Mouse (Mus musculus): Measurements from ENCODE around the gene Astn2. TPM values are rescaled to one million over a fixed set of nuclear protein-coding genes. Genes with fewer than 3 reads are reported as not detected.

Astn2 gene
- 0.22 and 0.24 TPM in 2 replicates for polyA plus RNA-seq (2015; fragmentation: Nextera tagmentation; extraction: Ambion mirVana)

GRCm38 (mm10) chr4:66404201-66404711, at the start of gene Astn2:
Gene Astn2, minus strand, starts transcription at chr4:66404611.
- peaks cover 7% of the 10 kb centered on the region; the same call in 1 of the 2 replicates for H3K27me3 ChIP-seq (ENCODE audit: insufficient read depth, low read length)

GRCm38 (mm10) chr4:66450115-66450514, 45.7 kb upstream of the Astn2 start:
- WGBS: 29% methylated on average over 3 of the region's 3 CpGs
- Histone ChIP-seq H3K27ac (no peak overlapping the region), H3K27me3 (ENCODE audit: insufficient read depth, low read length) (no peaks in the 10 kb centered on the region), H3K4me2 (ENCODE audit: low read length) (no peak overlapping the region), H3K9ac (ENCODE audit: low read depth, low read length) (no peak overlapping the region), H3K4me3 (replicated peaks; ENCODE audit: low read depth, low read length) (no peak overlapping the region), H3K36me3 (ENCODE audit: insufficient read depth, low read length) (no peaks in the 10 kb centered on the region), H3K9me3 (replicated peaks; ENCODE audit: low read length) (no peaks in the 10 kb centered on the region), H3K4me1 (replicated peaks; ENCODE audit: insufficient read depth, low read length) (no peaks in the 10 kb centered on the region)
- ATAC-seq (replicated peaks; ENCODE audit: low FRiP score, low read depth) (0 out of 2 replicates have a peak, but pooled peaks have one; percentile 13), DNase-seq (ENCODE audit: low spot score) (peak; percentile 78)
- TF ChIP-seq CTCF (IDR thresholded peaks at IDR 0.05; ENCODE audit: low read depth): peak; percentile 54

More at GRCm38 (mm10) chr4:66404201-66404711, at the start of gene Astn2:
- H3K4me3 ChIP-seq (replicated peaks; ENCODE audit: low read depth, low read length): peak within 1 kb of the TSS; percentile 60
- DNase-seq (ENCODE audit: low spot score): peak; percentile 26
- ATAC-seq (replicated peaks; ENCODE audit: low FRiP score, low read depth): no peak; the same call in 1 of the 2 replicates
- H3K9me3 ChIP-seq (replicated peaks; ENCODE audit: low read length): no peaks in the 10 kb centered on the region
- peak within 1 kb of the TSS; percentile 42; the same call in 1 of the 2 replicates for H3K9ac ChIP-seq (ENCODE audit: low read depth, low read length)
- no peak within 1 kb of the TSS for H3K27ac ChIP-seq
- TF ChIP-seq CTCF (IDR thresholded peaks at IDR 0.05; ENCODE audit: low read depth): no peak
- whole genome bisulfite sequencing: under 1% methylated on average over 38 of the region's 56 CpGs
- H3K4me1 ChIP-seq (replicated peaks; ENCODE audit: insufficient read depth, low read length): 0 out of 2 replicates have a peak, but pooled peaks cover 9% of the 10 kb centered on the region
- peak within 1 kb of the TSS; percentile 99 for H3K4me2 ChIP-seq (ENCODE audit: low read length)
- no peaks in the 10 kb centered on the region for H3K36me3 ChIP-seq (ENCODE audit: insufficient read depth, low read length)

- 57% methylated on average over 1 of the region's 1 CpGs for WGBS
- no peak for DNase-seq (ENCODE audit: low spot score)
- ATAC-seq (replicated peaks; ENCODE audit: low FRiP score, low read depth): no peak
Measured at GRCm38 (mm10) chr4:66431256-66431655, 26.8 kb upstream of the Astn2 start.

GRCm38 (mm10) chr4:66425804-66426203, 21.4 kb upstream of the Astn2 start:
- DNase-seq (ENCODE audit: low spot score) (no peak), ATAC-seq (replicated peaks; ENCODE audit: low FRiP score, low read depth) (no peak)

More at GRCm38 (mm10) chr4:66431256-66431655, 26.8 kb upstream of the Astn2 start:
- no peak for TF ChIP-seq CTCF (IDR thresholded peaks at IDR 0.05; ENCODE audit: low read depth)
- H3K4me2 ChIP-seq (ENCODE audit: low read length): no peak overlapping the region
- H3K9me3 ChIP-seq (replicated peaks; ENCODE audit: low read length): no peaks in the 10 kb centered on the region
- no peaks in the 10 kb centered on the region for H3K27me3 ChIP-seq (ENCODE audit: insufficient read depth, low read length)
- no peaks in the 10 kb centered on the region for H3K36me3 ChIP-seq (ENCODE audit: insufficient read depth, low read length)
- H3K4me1 ChIP-seq (replicated peaks; ENCODE audit: insufficient read depth, low read length): no peaks in the 10 kb centered on the region
- no peak overlapping the region for H3K27ac ChIP-seq
- no peak overlapping the region for H3K4me3 ChIP-seq (replicated peaks; ENCODE audit: low read depth, low read length)
- no peak overlapping the region for H3K9ac ChIP-seq (ENCODE audit: low read depth, low read length)

GRCm38 (mm10) chr4:66414778-66415177, 10.4 kb upstream of the Astn2 start:
- Histone ChIP-seq H3K4me2 (ENCODE audit: low read length) (peak overlapping the region; percentile 37; the same call in 1 of the 2 replicates), H3K9me3 (replicated peaks; ENCODE audit: low read length) (no peaks in the 10 kb centered on the region), H3K4me3 (replicated peaks; ENCODE audit: low read depth, low read length) (peak overlapping the region; percentile 33), H3K27ac (no peak overlapping the region), H3K9ac (ENCODE audit: low read depth, low read length) (no peak overlapping the region), H3K36me3 (ENCODE audit: insufficient read depth, low read length) (no peaks in the 10 kb centered on the region), H3K4me1 (replicated peaks; ENCODE audit: insufficient read depth, low read length) (no peaks in the 10 kb centered on the region), H3K27me3 (ENCODE audit: insufficient read depth, low read length) (no peaks in the 10 kb centered on the region)
- ATAC-seq (replicated peaks; ENCODE audit: low FRiP score, low read depth): no peak
- no peak for TF ChIP-seq CTCF (IDR thresholded peaks at IDR 0.05; ENCODE audit: low read depth)
- no peak for DNase-seq (ENCODE audit: low spot score)
- WGBS: 43% methylated on average over 8 of the region's 8 CpGs

More at GRCm38 (mm10) chr4:66425804-66426203, 21.4 kb upstream of the Astn2 start:
- TF ChIP-seq CTCF (IDR thresholded peaks at IDR 0.05; ENCODE audit: low read depth): no peak
- no peaks in the 10 kb centered on the region for H3K27me3 ChIP-seq (ENCODE audit: insufficient read depth, low read length)
- no peaks in the 10 kb centered on the region for H3K36me3 ChIP-seq (ENCODE audit: insufficient read depth, low read length)
- WGBS: 70% methylated on average over 4 of the region's 4 CpGs
- no peak overlapping the region for H3K4me3 ChIP-seq (replicated peaks; ENCODE audit: low read depth, low read length)
- no peak overlapping the region for H3K9ac ChIP-seq (ENCODE audit: low read depth, low read length)
- no peaks in the 10 kb centered on the region for H3K9me3 ChIP-seq (replicated peaks; ENCODE audit: low read length)
- no peak overlapping the region for H3K4me2 ChIP-seq (ENCODE audit: low read length)
- no peak overlapping the region for H3K27ac ChIP-seq
- H3K4me1 ChIP-seq (replicated peaks; ENCODE audit: insufficient read depth, low read length): no peaks in the 10 kb centered on the region

- no peak for ATAC-seq (replicated peaks; ENCODE audit: low FRiP score, low read depth)
- no peak for DNase-seq (ENCODE audit: low spot score)
- peaks cover 7% of the 10 kb centered on the region; the same call in 1 of the 2 replicates for H3K27me3 ChIP-seq (ENCODE audit: insufficient read depth, low read length)
- no peak overlapping the region for H3K4me3 ChIP-seq (replicated peaks; ENCODE audit: low read depth, low read length)
- H3K4me1 ChIP-seq (replicated peaks; ENCODE audit: insufficient read depth, low read length): 0 out of 2 replicates have a peak, but pooled peaks cover 9% of the 10 kb centered on the region
- H3K36me3 ChIP-seq (ENCODE audit: insufficient read depth, low read length): no peaks in the 10 kb centered on the region
- TF ChIP-seq CTCF (IDR thresholded peaks at IDR 0.05; ENCODE audit: low read depth): no peak
- H3K9ac ChIP-seq (ENCODE audit: low read depth, low read length): no peak overlapping the region
- H3K27ac ChIP-seq: no peak overlapping the region
- WGBS: 5% methylated on average over 1 of the region's 1 CpGs
- no peak overlapping the region for H3K4me2 ChIP-seq (ENCODE audit: low read length)
- H3K9me3 ChIP-seq (replicated peaks; ENCODE audit: low read length): no peaks in the 10 kb centered on the region
Measured at GRCm38 (mm10) chr4:66405086-66405485, 675 bp upstream of the Astn2 start.

All from kidney, postnatal 0 days (tissue).